12 mouse cellular contexts compared by ENCODE assay signal in genomic region chr2:115579976-115580375, GRCm38 (mm10). TPM values are rescaled to one million over a fixed set of nuclear protein-coding genes. Genes with fewer than 3 reads are reported as not detected.
DNase-seq lines count a peak whose midpoint lies in the region; ATAC-seq and TF ChIP-seq lines count a peak whose summit lies in the region.
"Had no signal": no experiment of that assay in that cellular context is flagged by ENCODE, and none has a peak within 500 bp of the region (broad histone marks: within the 10 kb centered on the region; RNA-seq: fewer than 3 reads in every experiment).

No protein-coding gene starts in this region.

- no peak for TF ChIP-seq CTCF in midbrain, postnatal 0 days (IDR thresholded peaks at IDR 0.05)

- ATAC-seq in heart, embryonic 16.5 days (replicated peaks; ENCODE audit: extremely low read depth, insufficient read depth, low FRiP score): no peak
- no peak for ATAC-seq in midbrain, postnatal 0 days (ENCODE audit: low FRiP score)
- no peak for ATAC-seq in liver, embryonic 16.5 days (ENCODE audit: low read depth)
- ATAC-seq in hindbrain, embryonic 16.5 days: no peak

- peak overlapping the region; percentile 56; the same call in 1 of the 2 replicates for H3K4me2 ChIP-seq in heart, embryonic 16.5 days (ENCODE audit: low read depth, low read length)
- H3K4me2 ChIP-seq in midbrain, postnatal 0 days (ENCODE audit: low read depth, low read length, poor library complexity, severe bottlenecking): no peak overlapping the region
- H3K4me2 ChIP-seq in liver, embryonic 16.5 days (ENCODE audit: low read depth, low read length): peak overlapping the region; percentile 50; the same call in 1 of the 2 replicates
- no peak overlapping the region for H3K4me2 ChIP-seq in hindbrain, embryonic 16.5 days (ENCODE audit: low read length)

- H3K9me3 ChIP-seq in heart, embryonic 16.5 days (replicated peaks; ENCODE audit: control insufficient read depth, low read length): no peaks in the 10 kb centered on the region
- H3K9me3 ChIP-seq in midbrain, embryonic 10.5 days (replicated peaks): no peaks in the 10 kb centered on the region
- H3K9me3 ChIP-seq in midbrain, postnatal 0 days (ENCODE audit: low read length): no peaks in the 10 kb centered on the region
- H3K9me3 ChIP-seq in liver, embryonic 16.5 days (replicated peaks; ENCODE audit: control insufficient read depth, low read length): no peaks in the 10 kb centered on the region
- H3K9me3 ChIP-seq in hindbrain, embryonic 16.5 days (ENCODE audit: control insufficient read depth, low read length): no peaks in the 10 kb centered on the region
- H3K9me3 ChIP-seq: megakaryocyte, embryonic 14.5 days; neural tube, embryonic 15.5 days had no signal

- no peak overlapping the region; the same call in 1 of the 2 replicates for H3K9ac ChIP-seq in heart, embryonic 16.5 days (ENCODE audit: low read length)
- no peak overlapping the region for H3K9ac ChIP-seq in midbrain, postnatal 0 days (replicated peaks; ENCODE audit: low read length, poor library complexity, severe bottlenecking)
- no peak overlapping the region for H3K9ac ChIP-seq in liver, embryonic 16.5 days (ENCODE audit: low read depth, low read length)
- no peak overlapping the region for H3K9ac ChIP-seq in hindbrain, embryonic 16.5 days (ENCODE audit: low read depth, low read length)
- H3K9ac ChIP-seq: neural tube, embryonic 15.5 days had no signal

- H3K4me1 ChIP-seq in heart, embryonic 16.5 days (ENCODE audit: control insufficient read depth, insufficient read depth, low read length): peaks cover 22% of the 10 kb centered on the region
- H3K4me1 ChIP-seq in midbrain, embryonic 10.5 days: peaks cover 34% of the 10 kb centered on the region
- peaks cover 6% of the 10 kb centered on the region for H3K4me1 ChIP-seq in midbrain, postnatal 0 days (ENCODE audit: insufficient read depth, low read length)
- peaks cover 11% of the 10 kb centered on the region for H3K4me1 ChIP-seq in liver, embryonic 16.5 days (ENCODE audit: control insufficient read depth, low read depth, low read length)
- peaks cover 8% of the 10 kb centered on the region for H3K4me1 ChIP-seq in hindbrain, embryonic 16.5 days (ENCODE audit: control insufficient read depth, insufficient read depth, low read depth, low read length)

- no peak overlapping the region for H3K27ac ChIP-seq in heart, embryonic 16.5 days (ENCODE audit: low read length)
- peak overlapping the region; percentile 47; the same call in 1 of the 2 replicates for H3K27ac ChIP-seq in midbrain, embryonic 10.5 days (replicated peaks)
- no peak overlapping the region for H3K27ac ChIP-seq in midbrain, postnatal 0 days (ENCODE audit: low read depth, low read length)
- H3K27ac ChIP-seq in liver, embryonic 16.5 days (ENCODE audit: low read length): no peak overlapping the region
- H3K27ac ChIP-seq in hindbrain, embryonic 16.5 days (ENCODE audit: low read depth, low read length): no peak overlapping the region
- H3K27ac ChIP-seq: neural tube, embryonic 15.5 days had no signal

- WGBS in heart, embryonic 16.5 days: 75% methylated on average over 6 of the region's 6 CpGs
- 15% methylated on average over 6 of the region's 6 CpGs for WGBS in midbrain, embryonic 10.5 days
- WGBS in midbrain, postnatal 0 days: 28% methylated on average over 6 of the region's 6 CpGs
- 65% methylated on average over 6 of the region's 6 CpGs for WGBS in liver, embryonic 16.5 days (ENCODE audit: insufficient replicate concordance)
- 31% methylated on average over 6 of the region's 6 CpGs for WGBS in hindbrain, embryonic 16.5 days

- no peak for DNase-seq in heart, adult 11 months
- peak; percentile 26 for DNase-seq in midbrain, embryonic 10.5 days (ENCODE audit: low spot score)
- DNase-seq in midbrain, postnatal 0 days (ENCODE audit: low spot score): no peak
- DNase-seq in embryo, embryonic 11 days: peak; percentile 33
- DNase-seq in layer of hippocampus, adult 11-12 months (ENCODE audit: low spot score): no peak
- DNase-seq: kidney, adult 9 months; right cerebral cortex, postnatal 14 days had no signal

- no peak overlapping the region; the same call in 1 of the 2 replicates for H3K4me3 ChIP-seq in heart, embryonic 16.5 days (ENCODE audit: low read length)
- peak overlapping the region; percentile 38; the same call in 1 of the 2 replicates for H3K4me3 ChIP-seq in midbrain, embryonic 10.5 days
- H3K4me3 ChIP-seq in midbrain, postnatal 0 days (ENCODE audit: low read depth, low read length): no peak overlapping the region
- no peak overlapping the region; the same call in 1 of the 2 replicates for H3K4me3 ChIP-seq in liver, embryonic 16.5 days (ENCODE audit: low read depth, low read length)
- H3K4me3 ChIP-seq in hindbrain, embryonic 16.5 days (ENCODE audit: low read length): no peak overlapping the region
- H3K4me3 ChIP-seq: neural tube, embryonic 15.5 days had no signal

- no peaks in the 10 kb centered on the region for H3K36me3 ChIP-seq in heart, embryonic 16.5 days (ENCODE audit: control insufficient read depth, insufficient read depth)
- no peaks in the 10 kb centered on the region for H3K36me3 ChIP-seq in midbrain, embryonic 10.5 days
- H3K36me3 ChIP-seq in midbrain, postnatal 0 days (ENCODE audit: insufficient read depth, low read length): no peaks in the 10 kb centered on the region
- H3K36me3 ChIP-seq in liver, embryonic 16.5 days (ENCODE audit: control insufficient read depth, insufficient read depth): no peaks in the 10 kb centered on the region
- no peaks in the 10 kb centered on the region for H3K36me3 ChIP-seq in hindbrain, embryonic 16.5 days (ENCODE audit: control insufficient read depth, insufficient read depth, low read length)
- H3K36me3 ChIP-seq: neural tube, embryonic 15.5 days had no signal

- no peaks in the 10 kb centered on the region for H3K27me3 ChIP-seq in heart, embryonic 16.5 days (ENCODE audit: control insufficient read depth, insufficient read depth, low read length)
- H3K27me3 ChIP-seq in midbrain, embryonic 10.5 days (ENCODE audit: low read depth, poor library complexity, severe bottlenecking): 0 out of 2 replicates have a peak, but pooled peaks cover 6% of the 10 kb centered on the region
- H3K27me3 ChIP-seq in midbrain, postnatal 0 days (ENCODE audit: insufficient read depth, low read length): no peaks in the 10 kb centered on the region
- no peaks in the 10 kb centered on the region for H3K27me3 ChIP-seq in liver, embryonic 16.5 days (ENCODE audit: control insufficient read depth, insufficient read depth, low read depth, low read length)
- H3K27me3 ChIP-seq in hindbrain, embryonic 16.5 days (replicated peaks; ENCODE audit: control insufficient read depth, insufficient read depth, low read length): no peaks in the 10 kb centered on the region
- H3K27me3 ChIP-seq: megakaryocyte, embryonic 14.5 days; neural tube, embryonic 15.5 days had no signal

RNA-seq across cellular contexts. Expression of gene BC052040, which starts 1.5 kb away (rescaled TPM):
- 10.3 and 12.9 TPM in 2 replicates for polyA plus RNA-seq in heart, embryonic 16.5 days (2015; fragmentation: Nextera tagmentation; extraction: Ambion mirVana)
- polyA plus RNA-seq in midbrain, embryonic 10.5 days (2016; fragmentation: Nextera tagmentation; extraction: Ambion mirVana): 19.6 and 21.7 TPM in 2 replicates
- 17.3 and 18.9 TPM in 2 replicates for total RNA-seq in midbrain, postnatal 0 days (2014; rRNA removed)
- 16.1 and 16.8 TPM in 2 replicates for polyA plus RNA-seq in midbrain, postnatal 0 days (2015; fragmentation: Nextera tagmentation; extraction: Ambion mirVana)
- 7.6 and 9.0 TPM in 2 replicates for polyA plus RNA-seq in liver, embryonic 16.5 days (2015; fragmentation: Nextera tagmentation; extraction: Ambion mirVana)
- 20.5 and 23.3 TPM in 2 replicates for polyA plus RNA-seq in hindbrain, embryonic 16.5 days (2015; fragmentation: Nextera tagmentation; extraction: Ambion mirVana)

Comparison
In these comparisons a context has a peak if more than half of its experiments do, and no peak if none do; other contexts are left out.
1. DNase-seq: peak in midbrain, embryonic 10.5 days (single experiment) and embryo, embryonic 11 days (single experiment); none in heart, adult 11 months (single experiment), midbrain, postnatal 0 days (single experiment) and layer of hippocampus, adult 11-12 months (single experiment).
2. H3K4me2 ChIP-seq: peak in heart, embryonic 16.5 days (single experiment) and liver, embryonic 16.5 days (single experiment); none in midbrain, postnatal 0 days (single experiment) and hindbrain, embryonic 16.5 days (single experiment).